Mouse (Mus musculus): ENCODE measurements around the gene Ocel1. TPM values are rescaled to one million over a fixed set of nuclear protein-coding genes. Genes with fewer than 3 reads are reported as not detected.
"Not testable (repeated sequence)": the region's sequence is repeated elsewhere in the genome, so short reads cannot be mapped to it uniquely, and the experiment has no call there.

Gene Ocel1
- polyA plus RNA-seq (2012; rRNA removed): 10.2 and 13.0 TPM in 2 replicates

GRCm38 (mm10) chr8:71371236-71371848 is at the start of gene Ocel1:
Gene Ocel1, plus strand, starts transcription at chr8:71371298.
- no peak for DNase-seq (ENCODE audit: low read depth)

GRCm38 (mm10) chr8:71322939-71323338 is 48.2 kb upstream of the Ocel1 start:
- DNase-seq (ENCODE audit: low read depth): no peak

- DNase-seq (ENCODE audit: low read depth): no peak
Observed at GRCm38 (mm10) chr8:71324848-71325247, 46.2 kb upstream of the Ocel1 start.

GRCm38 (mm10) chr8:71337834-71338233 is 33.3 kb upstream of the Ocel1 start:
- not testable (repeated sequence) for DNase-seq (ENCODE audit: low read depth)

- DNase-seq (ENCODE audit: low read depth): no peak
Observed at GRCm38 (mm10) chr8:71340625-71341024, 30.5 kb upstream of the Ocel1 start.

GRCm38 (mm10) chr8:71346581-71346980 is 24.5 kb upstream of the Ocel1 start:
- DNase-seq (ENCODE audit: low read depth): no peak

GRCm38 (mm10) chr8:71351117-71351516 is 20.0 kb upstream of the Ocel1 start:
- no peak for DNase-seq (ENCODE audit: low read depth)

- no peak for DNase-seq (ENCODE audit: low read depth)
Observed at GRCm38 (mm10) chr8:71351520-71351919, 19.6 kb upstream of the Ocel1 start.

- DNase-seq (ENCODE audit: low read depth): no peak
Observed at GRCm38 (mm10) chr8:71358026-71358425, 13.1 kb upstream of the Ocel1 start.

GRCm38 (mm10) chr8:71366771-71367528 is 4.1 kb upstream of the Ocel1 start, which contains the start of gene Use1:
Gene Use1, plus strand, starts transcription at chr8:71366848.
- peak; percentile 86 for DNase-seq (ENCODE audit: low read depth)

GRCm38 (mm10) chr8:71367529-71368176 is 3.4 kb upstream of the Ocel1 start:
- no peak for DNase-seq (ENCODE audit: low read depth)

- DNase-seq (ENCODE audit: low read depth): no peak
Observed at GRCm38 (mm10) chr8:71368366-71368765, 2.7 kb upstream of the Ocel1 start.

- DNase-seq (ENCODE audit: low read depth): no peak
Observed at GRCm38 (mm10) chr8:71369040-71369718, 1.9 kb upstream of the Ocel1 start.

- no peak for DNase-seq (ENCODE audit: low read depth)
Observed at GRCm38 (mm10) chr8:71370711-71371235, 325 bp upstream of the Ocel1 start.

GRCm38 (mm10) chr8:71372427-71372826 is 1.3 kb downstream of the Ocel1 start:
- DNase-seq (ENCODE audit: low read depth): no peak

- no peak for DNase-seq (ENCODE audit: low read depth)
Observed at GRCm38 (mm10) chr8:71373000-71373399, 1.9 kb downstream of the Ocel1 start.

- no peak for DNase-seq (ENCODE audit: low read depth)
Observed at GRCm38 (mm10) chr8:71374616-71375206, 3.6 kb downstream of the Ocel1 start.

GRCm38 (mm10) chr8:71375581-71376422 is 4.7 kb downstream of the Ocel1 start:
- no peak for DNase-seq (ENCODE audit: low read depth)

- DNase-seq (ENCODE audit: low read depth): no peak
Observed at GRCm38 (mm10) chr8:71376423-71377030, 5.4 kb downstream of the Ocel1 start.

- no peak for DNase-seq (ENCODE audit: low read depth)
Observed at GRCm38 (mm10) chr8:71379008-71379407, 7.9 kb downstream of the Ocel1 start.

Data from gonadal fat pad, adult 2 months (tissue).